Mouse (Mus musculus): Measurements from ENCODE around the gene Arap1. TPM values are rescaled to one million over a fixed set of nuclear protein-coding genes. Genes with fewer than 3 reads are reported as not detected.

Arap1 gene
- polyA plus RNA-seq, 1 experiment from 2014 or later: 75.5 TPM

- WGBS: 51% methylated on average over 3 of the region's 3 CpGs
- H3K4me2 ChIP-seq (ENCODE audit: low read depth, low read length): peak overlapping the region; percentile 62
- peak overlapping the region; percentile 58 for H3K9ac ChIP-seq (ENCODE audit: low read depth, low read length)
- no peaks in the 10 kb centered on the region for H3K27me3 ChIP-seq (replicated peaks; ENCODE audit: control insufficient read depth, insufficient read depth, low read length)
- peaks cover 32% of the 10 kb centered on the region for H3K4me1 ChIP-seq (ENCODE audit: control insufficient read depth, insufficient read depth, low read length)
- no peak for DNase-seq (ENCODE audit: low spot score)
- peak overlapping the region; percentile 38 for H3K4me3 ChIP-seq (ENCODE audit: low read depth, low read length)
- no peak; the same call in 1 of the 2 replicates for ATAC-seq (ENCODE audit: low read depth)
- peaks cover 36% of the 10 kb centered on the region for H3K36me3 ChIP-seq (ENCODE audit: control insufficient read depth, insufficient read depth, low read length)
- H3K9me3 ChIP-seq (ENCODE audit: control insufficient read depth, low read length): no peaks in the 10 kb centered on the region
- peak overlapping the region; percentile 97 for H3K27ac ChIP-seq (replicated peaks; ENCODE audit: low read depth, low read length)
Observed at GRCm38 (mm10) chr7:101394569-101394968, 46.7 kb downstream of the Arap1 start.

- WGBS: 86% methylated on average over 1 of the region's 2 CpGs
Observed at GRCm38 (mm10) chr7:101395471-101395870, 47.6 kb downstream of the Arap1 start.

GRCm38 (mm10) chr7:101397175-101397574 is 49.3 kb downstream of the Arap1 start:
- 87% methylated on average over 4 of the region's 4 CpGs for WGBS
- H3K4me2 ChIP-seq (ENCODE audit: low read depth, low read length): no peak overlapping the region
- H3K9ac ChIP-seq (ENCODE audit: low read depth, low read length): no peak overlapping the region
- H3K27ac ChIP-seq (replicated peaks; ENCODE audit: low read depth, low read length): no peak overlapping the region
- peaks cover 56% of the 10 kb centered on the region for H3K36me3 ChIP-seq (ENCODE audit: control insufficient read depth, insufficient read depth, low read length)
- no peaks in the 10 kb centered on the region for H3K9me3 ChIP-seq (ENCODE audit: control insufficient read depth, low read length)
- H3K4me1 ChIP-seq (ENCODE audit: control insufficient read depth, insufficient read depth, low read length): peaks cover 26% of the 10 kb centered on the region
- no peak overlapping the region for H3K4me3 ChIP-seq (ENCODE audit: low read depth, low read length)
- no peaks in the 10 kb centered on the region for H3K27me3 ChIP-seq (replicated peaks; ENCODE audit: control insufficient read depth, insufficient read depth, low read length)
- ATAC-seq (ENCODE audit: low read depth) (no peak), DNase-seq (ENCODE audit: low spot score) (no peak)

More at GRCm38 (mm10) chr7:101395471-101395870, 47.6 kb downstream of the Arap1 start:
- peak overlapping the region; percentile 58; the same call in 1 of the 2 replicates for H3K9ac ChIP-seq (ENCODE audit: low read depth, low read length)
- H3K27me3 ChIP-seq (replicated peaks; ENCODE audit: control insufficient read depth, insufficient read depth, low read length): no peaks in the 10 kb centered on the region
- H3K9me3 ChIP-seq (ENCODE audit: control insufficient read depth, low read length): no peaks in the 10 kb centered on the region
- peak; percentile 16 for DNase-seq (ENCODE audit: low spot score)
- H3K36me3 ChIP-seq (ENCODE audit: control insufficient read depth, insufficient read depth, low read length): peaks cover 40% of the 10 kb centered on the region
- H3K27ac ChIP-seq (replicated peaks; ENCODE audit: low read depth, low read length): peak overlapping the region; percentile 97; the same call in 1 of the 2 replicates
- peak overlapping the region; percentile 38 for H3K4me3 ChIP-seq (ENCODE audit: low read depth, low read length)
- ATAC-seq (ENCODE audit: low read depth): no peak
- H3K4me2 ChIP-seq (ENCODE audit: low read depth, low read length): peak overlapping the region; percentile 62
- H3K4me1 ChIP-seq (ENCODE audit: control insufficient read depth, insufficient read depth, low read length): peaks cover 32% of the 10 kb centered on the region

- Histone ChIP-seq H3K4me1 (ENCODE audit: control insufficient read depth, insufficient read depth, low read length) (no peaks in the 10 kb centered on the region), H3K4me2 (ENCODE audit: low read depth, low read length) (no peak overlapping the region), H3K27me3 (replicated peaks; ENCODE audit: control insufficient read depth, insufficient read depth, low read length) (no peaks in the 10 kb centered on the region), H3K9me3 (ENCODE audit: control insufficient read depth, low read length) (no peaks in the 10 kb centered on the region), H3K36me3 (ENCODE audit: control insufficient read depth, insufficient read depth, low read length) (peaks cover 82% of the 10 kb centered on the region), H3K9ac (ENCODE audit: low read depth, low read length) (no peak overlapping the region), H3K4me3 (ENCODE audit: low read depth, low read length) (no peak overlapping the region), H3K27ac (replicated peaks; ENCODE audit: low read depth, low read length) (no peak overlapping the region)
- DNase-seq (ENCODE audit: low spot score) (no peak), ATAC-seq (ENCODE audit: low read depth) (no peak)
- 75% methylated on average over 7 of the region's 7 CpGs for WGBS
Observed at GRCm38 (mm10) chr7:101401510-101401909, 53.6 kb downstream of the Arap1 start.

- Histone ChIP-seq H3K27ac (replicated peaks; ENCODE audit: low read depth, low read length) (no peak overlapping the region), H3K4me2 (ENCODE audit: low read depth, low read length) (no peak overlapping the region), H3K4me1 (ENCODE audit: control insufficient read depth, insufficient read depth, low read length) (no peaks in the 10 kb centered on the region), H3K36me3 (ENCODE audit: control insufficient read depth, insufficient read depth, low read length) (peaks cover 79% of the 10 kb centered on the region), H3K27me3 (replicated peaks; ENCODE audit: control insufficient read depth, insufficient read depth, low read length) (no peaks in the 10 kb centered on the region), H3K9ac (ENCODE audit: low read depth, low read length) (no peak overlapping the region), H3K9me3 (ENCODE audit: control insufficient read depth, low read length) (no peaks in the 10 kb centered on the region), H3K4me3 (ENCODE audit: low read depth, low read length) (no peak overlapping the region)
- 94% methylated on average over 5 of the region's 5 CpGs for WGBS
- DNase-seq (ENCODE audit: low spot score) (no peak), ATAC-seq (ENCODE audit: low read depth) (no peak)
Observed at GRCm38 (mm10) chr7:101403831-101404230, 56.0 kb downstream of the Arap1 start.

GRCm38 (mm10) chr7:101410267-101410936 is 62.5 kb downstream of the Arap1 start, which contains the start of gene Gm45837:
TSS of gene Gm45837 (plus strand) at chr7:101410886.
- no peak within 1 kb of the TSS for H3K27ac ChIP-seq (replicated peaks; ENCODE audit: low read depth, low read length)
- DNase-seq (ENCODE audit: low spot score): peak; percentile 53
- WGBS: 54% methylated on average over 11 of the region's 11 CpGs

GRCm38 (mm10) chr7:101412796-101413195 is 64.9 kb downstream of the Arap1 start:
- no peak overlapping the region for H3K27ac ChIP-seq (replicated peaks; ENCODE audit: low read depth, low read length)
- H3K9ac ChIP-seq (ENCODE audit: low read depth, low read length): no peak overlapping the region
- H3K27me3 ChIP-seq (replicated peaks; ENCODE audit: control insufficient read depth, insufficient read depth, low read length): 0 out of 2 replicates have a peak, but pooled peaks cover 3% of the 10 kb centered on the region
- peak; percentile 48 for ATAC-seq (ENCODE audit: low read depth)
- no peak overlapping the region for H3K4me3 ChIP-seq (ENCODE audit: low read depth, low read length)
- no peaks in the 10 kb centered on the region for H3K4me1 ChIP-seq (ENCODE audit: control insufficient read depth, insufficient read depth, low read length)
- H3K9me3 ChIP-seq (ENCODE audit: control insufficient read depth, low read length): 0 out of 2 replicates have a peak, but pooled peaks cover 4% of the 10 kb centered on the region
- H3K4me2 ChIP-seq (ENCODE audit: low read depth, low read length): no peak overlapping the region
- peaks cover 41% of the 10 kb centered on the region for H3K36me3 ChIP-seq (ENCODE audit: control insufficient read depth, insufficient read depth, low read length)
- peak; percentile 79 for DNase-seq (ENCODE audit: low spot score)

More at GRCm38 (mm10) chr7:101410267-101410936, 62.5 kb downstream of the Arap1 start, which contains the start of gene Gm45837:
- 0 out of 2 replicates have a peak, but pooled peaks cover 4% of the 10 kb centered on the region for H3K9me3 ChIP-seq (ENCODE audit: control insufficient read depth, low read length)
- H3K4me3 ChIP-seq (ENCODE audit: low read depth, low read length): no peak within 1 kb of the TSS
- H3K27me3 ChIP-seq (replicated peaks; ENCODE audit: control insufficient read depth, insufficient read depth, low read length): no peaks in the 10 kb centered on the region
- no peak within 1 kb of the TSS for H3K4me2 ChIP-seq (ENCODE audit: low read depth, low read length)
- H3K4me1 ChIP-seq (ENCODE audit: control insufficient read depth, insufficient read depth, low read length): no peaks in the 10 kb centered on the region
- ATAC-seq (ENCODE audit: low read depth): no peak
- no peak within 1 kb of the TSS for H3K9ac ChIP-seq (ENCODE audit: low read depth, low read length)
- H3K36me3 ChIP-seq (ENCODE audit: control insufficient read depth, insufficient read depth, low read length): peaks cover 53% of the 10 kb centered on the region

GRCm38 (mm10) chr7:101414209-101414608 is 66.3 kb downstream of the Arap1 start:
- 43% methylated on average over 4 of the region's 4 CpGs for WGBS
- no peak for ATAC-seq (ENCODE audit: low read depth)
- H3K27ac ChIP-seq (replicated peaks; ENCODE audit: low read depth, low read length): no peak overlapping the region

More at GRCm38 (mm10) chr7:101414209-101414608, 66.3 kb downstream of the Arap1 start:
- Histone ChIP-seq H3K4me2 (ENCODE audit: low read depth, low read length) (no peak overlapping the region), H3K36me3 (ENCODE audit: control insufficient read depth, insufficient read depth, low read length) (peaks cover 27% of the 10 kb centered on the region), H3K9me3 (ENCODE audit: control insufficient read depth, low read length) (0 out of 2 replicates have a peak, but pooled peaks cover 4% of the 10 kb centered on the region), H3K27me3 (replicated peaks; ENCODE audit: control insufficient read depth, insufficient read depth, low read length) (peaks cover 8% of the 10 kb centered on the region; the same call in 1 of the 2 replicates), H3K4me3 (ENCODE audit: low read depth, low read length) (no peak overlapping the region), H3K4me1 (ENCODE audit: control insufficient read depth, insufficient read depth, low read length) (no peaks in the 10 kb centered on the region), H3K9ac (ENCODE audit: low read depth, low read length) (no peak overlapping the region)
- no peak for DNase-seq (ENCODE audit: low spot score)

All from embryonic facial prominence, embryonic 14.5 days (tissue).